Mouse (Mus musculus): ENCODE results near the gene Rcc2.

Rcc2 gene

DNA sequence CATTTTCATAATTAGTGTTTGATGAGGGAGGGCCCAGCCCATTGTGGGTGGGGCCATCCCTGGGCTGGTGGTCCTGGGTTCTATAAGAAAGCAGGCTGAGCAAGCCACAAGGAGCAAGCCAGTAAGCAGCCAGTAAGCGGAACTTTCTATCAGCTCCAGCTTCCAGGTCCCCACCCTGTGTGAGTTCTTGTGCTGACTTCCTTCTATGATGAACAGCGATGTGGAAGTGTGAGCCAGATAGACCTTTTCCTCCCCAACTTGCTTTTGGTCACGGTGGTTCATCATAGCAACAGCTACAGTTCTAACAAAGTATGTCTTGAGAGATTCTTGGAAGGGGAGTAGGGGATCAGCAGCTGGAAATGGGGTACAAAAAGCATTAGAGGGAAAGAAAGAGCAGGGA lies 65.6 kb downstream of the Rcc2 start:
- DNase-seq = no peak

DNA sequence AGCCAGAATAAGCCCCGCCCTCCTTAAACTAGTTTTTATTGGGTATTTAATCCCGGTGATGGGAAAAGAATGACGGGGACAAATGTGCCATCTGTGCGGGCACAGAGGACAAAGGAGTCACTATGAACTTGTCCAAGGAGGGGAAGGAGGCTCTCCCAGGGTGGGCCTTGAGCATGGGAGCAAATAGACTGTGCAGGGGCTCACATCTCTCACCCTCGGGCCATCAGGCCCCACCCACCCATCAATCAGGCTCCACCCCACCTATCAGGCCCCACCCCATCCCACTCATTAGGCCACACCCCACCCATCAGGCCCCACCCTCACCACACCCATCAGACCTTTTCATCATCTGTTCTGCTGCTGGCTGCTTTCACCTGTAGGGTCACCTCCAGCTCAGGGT lies 68.6 kb downstream of the Rcc2 start:
- no peak for DNase-seq

DNA sequence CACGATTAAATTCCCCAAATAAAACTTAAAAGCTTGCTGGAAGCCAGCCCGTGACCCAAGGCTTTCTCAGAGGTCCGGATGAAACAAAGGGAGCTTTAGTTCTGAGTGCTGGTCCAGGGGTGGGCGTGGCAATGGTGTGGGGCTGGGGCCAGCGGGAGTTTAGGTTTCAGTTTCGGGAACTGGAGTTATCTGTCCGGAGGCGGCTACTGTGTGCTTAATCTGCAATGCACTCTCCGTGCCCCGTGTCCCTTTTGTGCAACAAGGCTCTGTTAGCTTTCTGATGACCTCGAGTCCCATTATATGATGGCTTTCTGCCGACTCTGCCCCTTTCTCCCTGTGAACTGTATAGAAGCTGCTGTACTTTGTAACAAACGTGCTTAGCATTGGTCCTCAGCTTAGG lies 70.1 kb downstream of the Rcc2 start:
- DNase-seq = peak; percentile 61 to 64

DNA sequence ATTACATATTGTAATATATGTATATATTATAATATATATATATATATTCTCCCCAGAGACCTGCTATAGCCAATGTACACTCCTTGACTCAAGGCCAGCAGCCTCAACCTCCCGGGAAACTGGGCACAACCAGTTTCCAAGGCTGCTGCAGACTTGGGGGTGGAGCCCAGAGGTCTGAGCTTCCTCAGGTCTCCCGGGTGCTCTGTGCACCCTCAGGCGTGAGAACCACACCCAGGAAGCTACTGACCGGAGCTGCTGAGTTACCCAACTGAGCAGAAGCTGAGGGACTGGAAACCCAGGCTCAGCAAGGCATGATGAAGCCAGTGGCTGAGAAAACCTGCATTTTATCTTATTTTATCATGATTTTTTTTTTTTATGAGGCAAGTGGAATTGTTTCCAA lies 70.8 kb downstream of the Rcc2 start:
- DNase-seq = peak; percentile 25 to 60
